Mouse (Mus musculus): ENCODE data around the gene Rars. TPM values are rescaled to one million over a fixed set of nuclear protein-coding genes. Genes with fewer than 3 reads are reported as not detected.

Rars gene
- total and polyA plus RNA-seq, 3 experiments = 169 to 338 (median 280) TPM

DNA sequence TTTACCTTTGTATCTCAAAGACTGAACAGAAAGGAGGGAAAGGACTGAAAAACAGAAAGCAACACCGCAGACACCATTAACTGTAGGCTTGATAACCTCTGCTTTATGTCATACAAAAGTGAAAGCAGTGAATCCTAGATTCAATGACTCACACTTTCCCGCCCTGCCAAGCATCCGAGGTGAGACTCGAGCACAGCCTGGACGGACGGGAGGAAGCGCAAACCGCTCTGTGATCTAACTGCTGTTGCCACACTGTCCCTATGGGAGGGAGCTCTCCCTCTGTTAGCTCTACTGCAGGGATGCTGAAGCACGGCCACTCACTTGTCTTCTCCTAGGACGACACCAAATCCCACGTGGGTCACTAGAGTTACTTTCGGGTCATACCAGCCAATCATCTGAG, 18.0 kb downstream of the Rars start:
- H3K9ac ChIP-seq (ENCODE audit: insufficient read depth, low read depth) = no peak overlapping the region
- in situ Hi-C loops (cut with MboI; ENCODE audit: low pct_ligation_motif_present, low pct_unique_long_range_greater_than_20kb, low sequenced_read_pairs) (no loop called here), dilution Hi-C loops (cut with MboI; ENCODE audit: extremely low pct_ligation_motif_present, extremely low pct_unique_long_range_greater_than_20kb, low sequenced_read_pairs) (no loop called here)
- no peak overlapping the region for H3K4me3 ChIP-seq (replicated peaks in 1 of 3; ENCODE audit: low read depth in 2 of 3, low read length in 2 of 3, poor library complexity in 1 of 3)
- H3K4me1 ChIP-seq (ENCODE audit: control insufficient read depth in 1 of 2, insufficient read depth in 2 of 2) = no peaks in the 10 kb centered on the region
- DNase-seq (ENCODE audit: extremely low read depth) = peak; percentile 27
- TF ChIP-seq CTCF (conservative IDR thresholded peaks at IDR 0.05 in 1 of 2, IDR thresholded peaks at IDR 0.05 in 1 of 2; ENCODE audit: low read depth in 2 of 2, low read length in 2 of 2) (no peak), UBTF (IDR thresholded peaks at IDR 0.05; ENCODE audit: low read depth, low read length) (no peak), MYC (IDR thresholded peaks at IDR 0.05; ENCODE audit: low read depth, low read length) (no peak)
- no peaks in the 10 kb centered on the region; the same call in 1 of the 2 replicates for H3K79me2 ChIP-seq (replicated peaks; ENCODE audit: control insufficient read depth, extremely low read depth, insufficient read depth, poor library complexity, severe bottlenecking)
- no peak overlapping the region for H3K4me2 ChIP-seq (ENCODE audit: insufficient read depth, low read depth, poor library complexity, severe bottlenecking)
- H3K9me3 ChIP-seq (replicated peaks; ENCODE audit: low read length) = no peaks in the 10 kb centered on the region
- no peaks in the 10 kb centered on the region for H3K27me3 ChIP-seq (replicated peaks)
- H3K27ac ChIP-seq (ENCODE audit: insufficient read depth, low read depth) = no peak overlapping the region
- H3K36me3 ChIP-seq (replicated peaks in 1 of 2; ENCODE audit: control insufficient read depth in 1 of 2, insufficient read depth in 1 of 2, low read length in 1 of 2) = peaks cover 87 to 98% of the 10 kb centered on the region in 2 experiments

DNA sequence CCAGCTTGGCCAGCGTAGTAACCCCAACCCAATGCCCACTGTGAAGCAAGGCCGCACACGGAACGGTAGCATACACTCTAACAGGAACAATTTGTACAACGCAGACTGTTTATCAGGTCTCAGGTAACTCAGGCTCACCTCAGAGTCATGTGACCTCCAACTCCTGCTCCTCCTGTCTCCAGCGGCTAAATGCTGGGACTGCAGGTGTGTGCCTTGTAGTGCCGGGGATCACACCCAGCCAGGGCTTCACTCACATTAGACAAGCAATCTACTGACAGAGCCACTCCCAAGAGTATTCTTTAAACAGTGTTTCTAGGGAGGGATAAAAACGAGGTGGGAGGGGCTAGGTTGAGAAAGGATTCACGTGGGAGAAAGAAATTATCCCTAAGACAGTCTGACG, 22.8 kb downstream of the Rars start:
- H3K4me2 ChIP-seq (ENCODE audit: insufficient read depth, low read depth, poor library complexity, severe bottlenecking) = no peak overlapping the region
- dilution Hi-C loops (cut with MboI; ENCODE audit: extremely low pct_ligation_motif_present, extremely low pct_unique_long_range_greater_than_20kb, low sequenced_read_pairs) (no loop called here), in situ Hi-C loops (cut with MboI; ENCODE audit: low pct_ligation_motif_present, low pct_unique_long_range_greater_than_20kb, low sequenced_read_pairs) (no loop called here)
- DNase-seq (ENCODE audit: extremely low read depth) = no peak
- no peak overlapping the region for H3K27ac ChIP-seq (ENCODE audit: insufficient read depth, low read depth)
- H3K4me3 ChIP-seq (replicated peaks in 1 of 3; ENCODE audit: low read depth in 2 of 3, low read length in 2 of 3, poor library complexity in 1 of 3) = no peak overlapping the region
- H3K4me1 ChIP-seq (ENCODE audit: control insufficient read depth in 1 of 2, insufficient read depth in 2 of 2) = no peaks in the 10 kb centered on the region
- no peak for TF ChIP-seq EP300 (IDR thresholded peaks at IDR 0.05; ENCODE audit: low read length)
- no peak for TF ChIP-seq TCF12 (IDR thresholded peaks at IDR 0.05; ENCODE audit: low read depth, low read length)
- no peaks in the 10 kb centered on the region for H3K27me3 ChIP-seq (replicated peaks)
- H3K9me3 ChIP-seq (replicated peaks; ENCODE audit: low read length) = no peaks in the 10 kb centered on the region
- H3K9ac ChIP-seq (ENCODE audit: insufficient read depth, low read depth) = no peak overlapping the region
- H3K36me3 ChIP-seq (replicated peaks in 1 of 2; ENCODE audit: control insufficient read depth in 1 of 2, insufficient read depth in 1 of 2, low read length in 1 of 2) = peaks cover 94 to 98% of the 10 kb centered on the region in 2 experiments
- H3K79me2 ChIP-seq (replicated peaks; ENCODE audit: control insufficient read depth, extremely low read depth, insufficient read depth, poor library complexity, severe bottlenecking) = no peaks in the 10 kb centered on the region

DNA sequence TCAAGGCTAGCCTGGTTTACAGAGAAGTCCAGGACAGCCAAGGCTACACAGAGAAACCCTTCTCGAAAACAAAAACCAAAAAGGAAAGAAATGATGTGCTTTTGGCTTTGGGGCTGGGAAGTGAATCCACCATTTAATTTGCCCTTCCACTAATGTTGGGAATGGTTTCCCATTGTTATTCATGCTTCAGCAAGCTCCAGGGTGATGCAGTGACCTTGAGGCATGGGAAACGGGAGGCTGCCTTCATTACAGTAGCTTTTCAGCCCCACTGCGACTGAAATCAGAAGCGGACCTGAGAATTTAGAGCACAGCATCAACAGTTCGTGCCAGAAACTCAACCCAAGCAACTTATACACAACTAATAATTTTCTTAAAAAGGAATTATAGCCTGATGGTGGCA, 33.0 kb downstream of the Rars start:
- in situ Hi-C loops (cut with MboI; ENCODE audit: low pct_ligation_motif_present, low pct_unique_long_range_greater_than_20kb, low sequenced_read_pairs) (no loop called here), dilution Hi-C loops (cut with MboI; ENCODE audit: extremely low pct_ligation_motif_present, extremely low pct_unique_long_range_greater_than_20kb, low sequenced_read_pairs) (no loop called here)
- no peak overlapping the region for H3K4me3 ChIP-seq (replicated peaks in 1 of 3; ENCODE audit: low read depth in 2 of 3, low read length in 2 of 3, poor library complexity in 1 of 3)
- H3K4me2 ChIP-seq (ENCODE audit: insufficient read depth, low read depth, poor library complexity, severe bottlenecking) = no peak overlapping the region
- no peak for DNase-seq (ENCODE audit: extremely low read depth)
- no peak overlapping the region for H3K27ac ChIP-seq (ENCODE audit: insufficient read depth, low read depth)
- TF ChIP-seq IRF4 (IDR thresholded peaks at IDR 0.05; ENCODE audit: low read depth, low read length) = no peak
- no peak for TF ChIP-seq ELF1 (IDR thresholded peaks at IDR 0.05; ENCODE audit: low read depth, low read length)
- TF ChIP-seq POLR2A (IDR thresholded peaks at IDR 0.05; ENCODE audit: low read depth, low read length) = no peak
- TF ChIP-seq ZC3H11A (IDR thresholded peaks at IDR 0.05; ENCODE audit: low read depth, low read length) = no peak
- no peak for TF ChIP-seq BHLHE40 (IDR thresholded peaks at IDR 0.05; ENCODE audit: low read depth, low read length)
- TF ChIP-seq CHD1 (IDR thresholded peaks at IDR 0.05; ENCODE audit: low read depth, low read length) = no peak
- TF ChIP-seq NRF1 (IDR thresholded peaks at IDR 0.05; ENCODE audit: low read depth, low read length) = no peak
- TF ChIP-seq POLR2AphosphoS2 (IDR thresholded peaks at IDR 0.05; ENCODE audit: low read depth, low read length) = no peak
- no peak for TF ChIP-seq SIN3A (IDR thresholded peaks at IDR 0.05; ENCODE audit: low read length)
- TF ChIP-seq EP300 (IDR thresholded peaks at IDR 0.05; ENCODE audit: low read length) = no peak
- no peak for TF ChIP-seq CHD2 (IDR thresholded peaks at IDR 0.05; ENCODE audit: low read length)
- no peak for TF ChIP-seq RCOR1 (conservative IDR thresholded peaks at IDR 0.05; ENCODE audit: low read depth, low read length)
- no peak for TF ChIP-seq PAX5 (IDR thresholded peaks at IDR 0.05; ENCODE audit: low read length)
- TF ChIP-seq MYC (IDR thresholded peaks at IDR 0.05; ENCODE audit: low read depth, low read length) = no peak
- TF ChIP-seq MAZ (IDR thresholded peaks at IDR 0.05; ENCODE audit: low read depth, low read length) = no peak
- H3K36me3 ChIP-seq (replicated peaks in 1 of 2; ENCODE audit: control insufficient read depth in 1 of 2, insufficient read depth in 1 of 2, low read length in 1 of 2) = peaks cover 2 to 22% of the 10 kb centered on the region in 2 experiments
- H3K79me2 ChIP-seq (replicated peaks; ENCODE audit: control insufficient read depth, extremely low read depth, insufficient read depth, poor library complexity, severe bottlenecking) = no peaks in the 10 kb centered on the region
- H3K27me3 ChIP-seq (replicated peaks) = no peaks in the 10 kb centered on the region
- H3K9me3 ChIP-seq (replicated peaks; ENCODE audit: low read length) = peaks cover 11% of the 10 kb centered on the region
- H3K9ac ChIP-seq (ENCODE audit: insufficient read depth, low read depth) = no peak overlapping the region
- H3K4me1 ChIP-seq (ENCODE audit: control insufficient read depth in 1 of 2, insufficient read depth in 2 of 2) = no peaks in the 10 kb centered on the region
